24 mouse cellular contexts compared by ENCODE assay signal in the genomic region with DNA sequence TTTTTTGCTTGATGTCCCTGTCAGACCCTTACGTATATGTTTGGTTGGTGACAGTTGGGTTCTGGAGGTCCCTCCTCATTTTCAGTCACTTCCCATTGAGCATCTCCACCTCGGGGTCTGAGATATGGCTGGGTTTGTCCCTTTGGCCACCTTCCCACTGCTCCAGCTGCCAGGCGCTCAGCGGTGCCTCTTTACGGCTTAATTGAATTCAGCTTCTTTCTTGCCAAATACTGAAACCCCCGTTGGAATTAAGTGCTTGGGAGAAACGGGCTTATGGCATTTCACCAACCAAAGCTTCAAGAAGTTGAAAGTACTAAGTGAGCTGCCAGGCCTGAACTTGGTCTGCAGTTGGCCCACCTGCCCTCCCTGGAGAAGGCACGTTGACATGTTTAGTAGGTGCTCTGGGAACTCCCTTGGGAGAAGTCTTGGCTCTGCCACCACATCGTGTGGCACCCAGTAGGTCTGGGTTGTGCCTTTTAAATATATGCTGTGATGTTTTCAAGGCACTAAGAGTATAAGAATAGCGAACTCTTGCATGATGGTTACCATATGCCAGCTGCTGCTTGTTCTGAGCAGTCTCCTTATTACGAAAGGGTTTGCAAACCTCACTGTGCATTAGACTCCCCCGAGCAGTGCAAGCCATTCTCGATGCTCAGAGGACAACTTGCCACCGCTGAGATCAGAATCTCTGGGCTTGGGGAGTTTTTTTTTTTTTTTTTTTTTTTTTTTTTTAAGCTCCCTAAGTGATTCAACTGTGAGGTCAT. TPM values are rescaled to one million over a fixed set of nuclear protein-coding genes. Genes with fewer than 3 reads are reported as not detected.
DNase-seq lines count a peak whose midpoint lies in the region; ATAC-seq and TF ChIP-seq lines count a peak whose summit lies in the region.
"Had no signal": no experiment of that assay in that cellular context is flagged by ENCODE, and none has a peak within 500 bp of the region (broad histone marks: within the 10 kb centered on the region; RNA-seq: fewer than 3 reads in every experiment).

No protein-coding gene starts in this region.

- peak; percentile 51 to 72 for DNase-seq in cerebellum, postnatal 14 days
- DNase-seq in layer of hippocampus, postnatal 10 days (ENCODE audit: low spot score in 2 of 2): peak; percentile 18 to 37
- no peak for DNase-seq in layer of hippocampus, adult 9-10 months (ENCODE audit: low spot score)
- DNase-seq in lung, postnatal 10 days: peak; percentile 45
- no peak for DNase-seq in lung, adult 2 months
- peak; percentile 88 for DNase-seq in brain, embryonic 14.5 days (ENCODE audit: low read depth)
- no peak for DNase-seq in frontal cortex, postnatal 36 days (ENCODE audit: low spot score in 2 of 2)
- DNase-seq: adrenal gland, adult 8-10 months; cerebellum, adult 8-10 months; heart, postnatal 36 days; kidney, adult 9 months; kidney, postnatal 4 days; liver, embryonic 13.5 days; right cerebral cortex, adult 18-20 months; thymus, postnatal 36 days had no signal

- TF ChIP-seq POLR2A in lung, adult 2 months (IDR thresholded peaks at IDR 0.05; ENCODE audit: borderline replicate concordance, extremely low read depth, low read depth, low read length): no peak
- TF ChIP-seq POLR2A in brain, embryonic 14.5 days (IDR thresholded peaks at IDR 0.05; ENCODE audit: borderline replicate concordance, extremely low read depth, insufficient read depth, insufficient read length, poor library complexity, severe bottlenecking): no peak

- TF ChIP-seq CTCF in lung, adult 2 months (IDR thresholded peaks at IDR 0.05; ENCODE audit: insufficient read depth, low read length): no peak
- no peak for TF ChIP-seq CTCF in brain, embryonic 14.5 days (IDR thresholded peaks at IDR 0.05; ENCODE audit: borderline replicate concordance, extremely low read depth, insufficient read depth, insufficient read length)

- H3K4me1 ChIP-seq in lung, adult 2 months (ENCODE audit: control insufficient read depth, insufficient read depth, low read length): no peaks in the 10 kb centered on the region
- H3K4me1 ChIP-seq: forebrain, embryonic 12.5 days; heart, embryonic 12.5 days; liver, embryonic 13.5 days had no signal

- H3K4me3 ChIP-seq in lung, adult 2 months (replicated peaks; ENCODE audit: extremely low read depth, low read depth, low read length): no peak overlapping the region
- H3K4me3 ChIP-seq: forebrain, embryonic 12.5 days; heart, embryonic 12.5 days; liver, embryonic 13.5 days had no signal

- WGBS in lung, adult 2 months: 61% methylated on average over 14 of the region's 14 CpGs

- no peak for ATAC-seq in cerebellum, adult (ENCODE audit: insufficient number of reproducible peaks, low FRiP score, low TSS enrichment)

RNA-seq across cellular contexts. Expression of a gene that starts 32.2 kb away (rescaled TPM):
- total RNA-seq in layer of hippocampus, postnatal 10 days (2021): not detected
- polyA plus RNA-seq in lung, adult 2 months (2012; rRNA removed): 0.12 and 0.69 TPM in 2 replicates
- polyA plus RNA-seq in brain, embryonic 14.5 days (2012; rRNA removed): not detected in 2 replicates
- total RNA-seq: adrenal gland, adult 8-10 months; heart, postnatal 36 days; layer of hippocampus, postnatal 25 days; megakaryocyte, adult 5-6 weeks had no signal
- polyA plus RNA-seq: forebrain, embryonic 12.5 days; gonadal fat pad, adult 2 months; heart, embryonic 12.5 days; limb, embryonic 11.5 days; liver, embryonic 13.5 days; neural tube, embryonic 11.5 days; stomach, postnatal 0 days had no signal

Comparison
In these comparisons a context has a peak if more than half of its experiments do, and no peak if none do; other contexts are left out.
1. DNase-seq: peak in cerebellum, postnatal 14 days (2 of 2), layer of hippocampus, postnatal 10 days (2 of 2), lung, postnatal 10 days (single experiment) and brain, embryonic 14.5 days (single experiment); none in layer of hippocampus, adult 9-10 months (single experiment), lung, adult 2 months (single experiment) and frontal cortex, postnatal 36 days (0 of 2).